Mouse (Mus musculus) ES-E14 (cell line): Measurements from ENCODE around the gene Icosl.

Experiments
- MAFK ChIP-seq: IDR thresholded peaks from 2 replicates; pipeline ENCODE4 v1.6.1; 2014; ENCODE audit warnings: mild to moderate bottlenecking, low read depth, low read length, inconsistent platforms; ENCODE audit not compliant: insufficient read depth
- ZNF384 ChIP-seq: IDR thresholded peaks from 2 replicates; pipeline ENCODE4 v1.6.1; 2012; ENCODE audit warnings: low read depth, low read length, inconsistent platforms

DNA sequence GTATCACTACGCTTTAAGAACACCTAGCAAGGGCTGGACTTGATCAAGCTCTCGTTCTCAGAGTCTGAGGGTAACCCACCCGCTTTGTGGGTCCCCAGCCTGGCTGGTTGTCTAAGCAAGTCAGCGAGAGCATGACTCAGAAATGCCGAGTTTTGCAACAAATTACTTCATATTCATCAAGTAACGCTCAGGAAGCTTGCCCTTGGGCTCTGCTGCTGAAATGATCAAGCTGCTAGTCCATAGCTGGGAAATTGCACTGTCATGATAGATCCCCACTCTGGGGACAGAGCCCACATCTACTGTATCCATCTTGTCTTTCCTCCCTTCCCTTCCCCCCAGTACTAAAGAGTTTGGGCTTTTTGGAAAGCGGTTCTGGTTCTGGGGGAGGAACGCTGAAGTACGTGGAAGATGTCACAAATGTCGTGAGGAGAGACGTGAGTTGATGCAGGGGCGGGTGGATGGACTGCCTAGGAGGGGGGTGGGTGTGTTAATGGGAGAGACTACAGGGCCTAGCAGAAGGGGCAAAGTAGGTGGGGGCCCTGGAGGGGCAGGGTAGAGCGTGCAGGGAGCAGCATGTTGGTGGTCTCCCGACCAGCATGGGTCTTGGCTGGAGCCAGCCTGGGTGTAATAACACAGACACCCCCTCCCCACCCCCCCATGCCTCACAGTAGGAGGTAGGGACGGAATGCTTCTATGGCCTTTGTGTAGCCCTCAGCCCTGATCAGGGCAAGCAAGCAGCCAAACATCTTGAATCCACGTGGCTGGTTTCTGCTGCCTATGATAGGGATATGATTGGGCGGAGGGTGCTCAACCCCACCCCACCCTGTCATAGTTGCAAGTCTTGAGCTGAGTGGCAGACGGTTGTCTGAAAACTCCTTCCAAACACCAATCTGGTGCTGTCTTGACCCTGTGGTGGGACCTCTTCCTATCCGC lies 14.2 kb upstream of the Icosl start:
- TF ChIP-seq ZNF384 = no peak
- no peak for TF ChIP-seq MAFK
